Mouse (Mus musculus): ENCODE data around the gene Mrpl2. TPM values are rescaled to one million over a fixed set of nuclear protein-coding genes. Genes with fewer than 3 reads are reported as not detected.
A peak's percentile ranks its signal among the peaks of the same experiment; 100 is the strongest.

Mrpl2 gene
- total and polyA plus RNA-seq, 2 experiments from 2014 or later = 96.7 to 158 TPM

GRCm38 (mm10) chr17:46651292-46651691 lies 5.3 kb downstream of the Mrpl2 start:
- Histone ChIP-seq H3K9ac (replicated peaks; ENCODE audit: low read depth, low read length) (peak overlapping the region; percentile 80), H3K4me1 (ENCODE audit: control insufficient read depth, insufficient read depth) (peaks cover 24% of the 10 kb centered on the region), H3K36me3 (replicated peaks; ENCODE audit: control insufficient read depth, insufficient read depth, low read length) (peaks cover 41% of the 10 kb centered on the region), H3K4me3 (ENCODE audit: low read depth, low read length) (peak overlapping the region; percentile 73), H3K27me3 (ENCODE audit: control insufficient read depth, insufficient read depth, low read length) (no peaks in the 10 kb centered on the region), H3K9me3 (replicated peaks; ENCODE audit: control insufficient read depth, low read length) (no peaks in the 10 kb centered on the region), H3K4me2 (ENCODE audit: low read depth, low read length) (peak overlapping the region; percentile 89), H3K27ac (ENCODE audit: low read depth) (peak overlapping the region; percentile 95)
- 61% methylated on average over 17 of the region's 17 CpGs for WGBS
- no peak for DNase-seq (ENCODE audit: low spot score)
- no peak for ATAC-seq (ENCODE audit: insufficient read depth, low read depth)
- TF ChIP-seq CTCF (IDR thresholded peaks at IDR 0.05; ENCODE audit: low read depth) = no peak
- no peak for TF ChIP-seq EP300 (IDR thresholded peaks at IDR 0.05; ENCODE audit: low read depth)

- peaks cover 20% of the 10 kb centered on the region for H3K4me1 ChIP-seq (ENCODE audit: control insufficient read depth, insufficient read depth)
- WGBS = 49% methylated on average over 20 of the region's 20 CpGs
- peaks cover 46% of the 10 kb centered on the region for H3K36me3 ChIP-seq (replicated peaks; ENCODE audit: control insufficient read depth, insufficient read depth, low read length)
- no peak for TF ChIP-seq CTCF (IDR thresholded peaks at IDR 0.05; ENCODE audit: low read depth)
- no peak for TF ChIP-seq EP300 (IDR thresholded peaks at IDR 0.05; ENCODE audit: low read depth)
- H3K27me3 ChIP-seq (ENCODE audit: control insufficient read depth, insufficient read depth, low read length) = no peaks in the 10 kb centered on the region
- peak overlapping the region; percentile 73 for H3K4me3 ChIP-seq (ENCODE audit: low read depth, low read length)
- peak overlapping the region; percentile 95; the same call in 1 of the 2 replicates for H3K27ac ChIP-seq (ENCODE audit: low read depth)
- H3K9me3 ChIP-seq (replicated peaks; ENCODE audit: control insufficient read depth, low read length) = no peaks in the 10 kb centered on the region
- ATAC-seq (ENCODE audit: insufficient read depth, low read depth) (no peak), DNase-seq (ENCODE audit: low spot score) (no peak)
- peak overlapping the region; percentile 89 for H3K4me2 ChIP-seq (ENCODE audit: low read depth, low read length)
- H3K9ac ChIP-seq (replicated peaks; ENCODE audit: low read depth, low read length) = peak overlapping the region; percentile 80
These were observed 5.9 kb downstream of the Mrpl2 start for GRCm38 (mm10) chr17:46651755-46652547.

GRCm38 (mm10) chr17:46656054-46656453 lies 10.0 kb downstream of the Mrpl2 start:
- no peak overlapping the region for H3K4me2 ChIP-seq (ENCODE audit: low read depth, low read length)
- peaks cover 14% of the 10 kb centered on the region for H3K4me1 ChIP-seq (ENCODE audit: control insufficient read depth, insufficient read depth)
- no peak for DNase-seq (ENCODE audit: low spot score)
- peaks cover 79% of the 10 kb centered on the region for H3K36me3 ChIP-seq (replicated peaks; ENCODE audit: control insufficient read depth, insufficient read depth, low read length)
- H3K27me3 ChIP-seq (ENCODE audit: control insufficient read depth, insufficient read depth, low read length) = no peaks in the 10 kb centered on the region
- H3K9ac ChIP-seq (replicated peaks; ENCODE audit: low read depth, low read length) = no peak overlapping the region
- no peak for TF ChIP-seq CTCF (IDR thresholded peaks at IDR 0.05; ENCODE audit: low read depth)
- no peak for TF ChIP-seq EP300 (IDR thresholded peaks at IDR 0.05; ENCODE audit: low read depth)
- ATAC-seq (ENCODE audit: insufficient read depth, low read depth) = no peak
- H3K27ac ChIP-seq (ENCODE audit: low read depth) = no peak overlapping the region
- no peaks in the 10 kb centered on the region for H3K9me3 ChIP-seq (replicated peaks; ENCODE audit: control insufficient read depth, low read length)
- 80% methylated on average over 6 of the region's 6 CpGs for WGBS
- no peak overlapping the region for H3K4me3 ChIP-seq (ENCODE audit: low read depth, low read length)

- ATAC-seq (ENCODE audit: insufficient read depth, low read depth) (no peak), DNase-seq (ENCODE audit: low spot score) (no peak)
- no peaks in the 10 kb centered on the region for H3K4me1 ChIP-seq (ENCODE audit: control insufficient read depth, insufficient read depth)
- no peak overlapping the region for H3K27ac ChIP-seq (ENCODE audit: low read depth)
- H3K27me3 ChIP-seq (ENCODE audit: control insufficient read depth, insufficient read depth, low read length) = no peaks in the 10 kb centered on the region
- no peak overlapping the region for H3K4me3 ChIP-seq (ENCODE audit: low read depth, low read length)
- no peak overlapping the region for H3K9ac ChIP-seq (replicated peaks; ENCODE audit: low read depth, low read length)
- H3K4me2 ChIP-seq (ENCODE audit: low read depth, low read length) = no peak overlapping the region
- WGBS = 92% methylated on average over 9 of the region's 9 CpGs
- peaks cover 93% of the 10 kb centered on the region for H3K36me3 ChIP-seq (replicated peaks; ENCODE audit: control insufficient read depth, insufficient read depth, low read length)
- TF ChIP-seq EP300 (IDR thresholded peaks at IDR 0.05; ENCODE audit: low read depth) = no peak
- TF ChIP-seq CTCF (IDR thresholded peaks at IDR 0.05; ENCODE audit: low read depth) = no peak
- no peaks in the 10 kb centered on the region for H3K9me3 ChIP-seq (replicated peaks; ENCODE audit: control insufficient read depth, low read length)
These were observed 15.3 kb downstream of the Mrpl2 start for GRCm38 (mm10) chr17:46661351-46661750.

GRCm38 (mm10) chr17:46661981-46662380 lies 16.0 kb downstream of the Mrpl2 start:
- no peak for TF ChIP-seq EP300 (IDR thresholded peaks at IDR 0.05; ENCODE audit: low read depth)
- no peak for TF ChIP-seq CTCF (IDR thresholded peaks at IDR 0.05; ENCODE audit: low read depth)
- H3K4me3 ChIP-seq (ENCODE audit: low read depth, low read length) = no peak overlapping the region
- H3K4me2 ChIP-seq (ENCODE audit: low read depth, low read length) = no peak overlapping the region
- H3K27ac ChIP-seq (ENCODE audit: low read depth) = no peak overlapping the region
- H3K27me3 ChIP-seq (ENCODE audit: control insufficient read depth, insufficient read depth, low read length) = no peaks in the 10 kb centered on the region
- 89% methylated on average over 12 of the region's 12 CpGs for WGBS
- peaks cover 92% of the 10 kb centered on the region for H3K36me3 ChIP-seq (replicated peaks; ENCODE audit: control insufficient read depth, insufficient read depth, low read length)
- ATAC-seq (ENCODE audit: insufficient read depth, low read depth) = no peak
- no peaks in the 10 kb centered on the region for H3K9me3 ChIP-seq (replicated peaks; ENCODE audit: control insufficient read depth, low read length)
- no peaks in the 10 kb centered on the region for H3K4me1 ChIP-seq (ENCODE audit: control insufficient read depth, insufficient read depth)
- H3K9ac ChIP-seq (replicated peaks; ENCODE audit: low read depth, low read length) = no peak overlapping the region
- no peak for DNase-seq (ENCODE audit: low spot score)
